Mouse (Mus musculus): ENCODE measurements around the gene Igdcc3. TPM values are rescaled to one million over a fixed set of nuclear protein-coding genes. Genes with fewer than 3 reads are reported as not detected.

Gene Igdcc3
- polyA plus RNA-seq, 1 experiment from 2014 or later, result 2.0 TPM

DNA sequence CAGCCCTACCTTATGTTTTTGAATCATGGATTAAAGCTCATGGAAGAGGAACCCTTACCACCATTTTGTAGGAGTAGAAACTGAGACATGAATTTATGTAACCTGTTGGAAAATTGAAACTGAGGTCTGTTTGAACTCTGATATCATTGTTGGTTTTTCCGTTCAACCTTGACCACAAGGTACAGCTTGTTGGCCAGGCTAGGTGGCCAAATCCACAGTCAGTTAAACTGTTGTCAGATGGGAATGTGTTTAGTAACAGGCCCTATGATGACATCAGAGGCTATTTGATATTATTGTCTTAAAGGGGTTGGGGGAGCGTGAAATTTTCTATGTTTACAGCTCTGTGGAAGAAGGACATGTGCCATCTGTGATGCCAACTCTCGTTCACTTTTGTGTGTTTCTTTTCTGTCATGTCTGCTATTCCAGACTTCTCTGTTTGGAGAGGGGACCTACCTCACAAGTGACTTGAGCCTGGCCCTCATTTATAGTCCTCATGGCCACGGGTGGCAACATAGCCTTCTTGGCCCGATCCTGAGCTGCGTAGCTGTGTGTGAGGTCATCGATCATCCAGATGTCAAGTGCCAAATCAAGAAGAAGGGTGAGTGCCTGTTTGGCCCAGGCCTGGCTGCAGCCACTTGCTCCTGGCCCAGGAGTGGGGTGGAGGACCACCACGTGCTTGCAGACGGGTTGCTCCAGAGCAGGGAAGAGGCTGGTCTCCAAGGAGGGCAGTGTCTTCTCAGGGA is 92.4 kb downstream of the Igdcc3 start:
- H3K4me1 ChIP-seq, result peaks cover 10% of the 10 kb centered on the region; the same call in 1 of the 2 replicates
- no peak overlapping the region for H3K9ac ChIP-seq
- H3K27me3 ChIP-seq, result no peaks in the 10 kb centered on the region
- H3K36me3 ChIP-seq, result no peaks in the 10 kb centered on the region
- no peak overlapping the region for H3K27ac ChIP-seq
- no peak overlapping the region for H3K4me3 ChIP-seq
- no peaks in the 10 kb centered on the region for H3K9me3 ChIP-seq
- 72% methylated on average over 9 of the region's 9 CpGs for WGBS
- no peak for ATAC-seq (ENCODE audit: borderline replicate concordance, extremely low read depth, low FRiP score, low TSS enrichment)
- no peak overlapping the region for H3K4me2 ChIP-seq

DNA sequence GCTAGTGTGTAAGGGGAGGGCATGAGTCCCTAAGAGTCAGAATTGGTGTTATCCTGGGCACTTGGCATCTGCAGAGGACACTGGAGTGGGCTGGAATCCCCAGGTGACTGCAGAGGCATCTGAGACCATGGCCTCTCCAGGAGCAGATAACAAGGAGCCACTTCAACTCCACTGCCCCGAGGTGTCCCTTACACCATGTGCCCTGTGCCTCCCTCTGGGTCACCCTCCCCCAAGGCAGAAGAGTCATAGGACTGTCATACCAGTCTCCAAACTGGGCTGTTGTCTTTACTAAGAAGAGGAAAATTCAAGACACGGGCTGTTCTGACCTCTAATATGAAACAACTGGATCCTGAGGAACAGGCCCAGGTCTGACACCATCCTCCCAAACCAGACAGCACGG is 93.7 kb downstream of the Igdcc3 start:
- H3K27me3 ChIP-seq, result no peaks in the 10 kb centered on the region
- H3K4me1 ChIP-seq, result peaks cover 15% of the 10 kb centered on the region
- no peak for ATAC-seq (ENCODE audit: borderline replicate concordance, extremely low read depth, low FRiP score, low TSS enrichment)
- H3K4me3 ChIP-seq, result no peak overlapping the region
- H3K9me3 ChIP-seq, result no peaks in the 10 kb centered on the region
- H3K9ac ChIP-seq, result no peak overlapping the region
- WGBS, result 73% methylated on average over 3 of the region's 3 CpGs
- no peak overlapping the region for H3K4me2 ChIP-seq
- no peak overlapping the region for H3K27ac ChIP-seq
- no peaks in the 10 kb centered on the region for H3K36me3 ChIP-seq

Other genes starting within 250 kb of the Igdcc3 start
- 0.06 and 0.07 TPM in 2 replicates for gene Slc24a1, start 189.6 kb upstream of the Igdcc3 start, polyA plus RNA-seq (2015; fragmentation: Nextera tagmentation; extraction: Ambion mirVana)
- 53.8 and 57.0 TPM in 2 replicates for gene Ints14, start 180.3 kb upstream of the Igdcc3 start, polyA plus RNA-seq (2015; fragmentation: Nextera tagmentation; extraction: Ambion mirVana)
- gene Hacd3, start 119.5 kb upstream of the Igdcc3 start, polyA plus RNA-seq (2015; fragmentation: Nextera tagmentation; extraction: Ambion mirVana), result 77.0 and 79.8 TPM in 2 replicates
- gene Dpp8, start 108.8 kb upstream of the Igdcc3 start, polyA plus RNA-seq (2015; fragmentation: Nextera tagmentation; extraction: Ambion mirVana), result 33.9 and 36.3 TPM in 2 replicates
- 14.4 and 14.6 TPM in 2 replicates for gene Igdcc4, start 39.7 kb upstream of the Igdcc3 start, polyA plus RNA-seq (2015; fragmentation: Nextera tagmentation; extraction: Ambion mirVana)
- gene Parp16, start 54.2 kb downstream of the Igdcc3 start, polyA plus RNA-seq (2015; fragmentation: Nextera tagmentation; extraction: Ambion mirVana), result 5.4 and 5.6 TPM in 2 replicates
- gene Cilp, start 124.0 kb downstream of the Igdcc3 start, polyA plus RNA-seq (2015; fragmentation: Nextera tagmentation; extraction: Ambion mirVana), result 0.09 and 0.16 TPM in 2 replicates
- 47.2 and 50.0 TPM in 2 replicates for gene Clpx, start 153.1 kb downstream of the Igdcc3 start, polyA plus RNA-seq (2015; fragmentation: Nextera tagmentation; extraction: Ambion mirVana)
- 9.3 and 10.6 TPM in 2 replicates for gene Pdcd7, start 204.9 kb downstream of the Igdcc3 start, polyA plus RNA-seq (2015; fragmentation: Nextera tagmentation; extraction: Ambion mirVana)
- 0.14 TPM in 1 of 2 replicates, not detected in the other for gene Ubap1l, start 219.9 kb downstream of the Igdcc3 start, polyA plus RNA-seq (2015; fragmentation: Nextera tagmentation; extraction: Ambion mirVana)